Mouse (Mus musculus) spleen, postnatal 14 days (tissue): ENCODE measurements around the gene Tgfb1.

Experiments used
- DNase-seq, 2 experiments: peaks; one replicate each; pipeline ENCODE4 v3.0.0; 2021 to 2022; ENCODE audit warnings: low spot score in 2 of 2

Tgfb1 gene

DNA sequence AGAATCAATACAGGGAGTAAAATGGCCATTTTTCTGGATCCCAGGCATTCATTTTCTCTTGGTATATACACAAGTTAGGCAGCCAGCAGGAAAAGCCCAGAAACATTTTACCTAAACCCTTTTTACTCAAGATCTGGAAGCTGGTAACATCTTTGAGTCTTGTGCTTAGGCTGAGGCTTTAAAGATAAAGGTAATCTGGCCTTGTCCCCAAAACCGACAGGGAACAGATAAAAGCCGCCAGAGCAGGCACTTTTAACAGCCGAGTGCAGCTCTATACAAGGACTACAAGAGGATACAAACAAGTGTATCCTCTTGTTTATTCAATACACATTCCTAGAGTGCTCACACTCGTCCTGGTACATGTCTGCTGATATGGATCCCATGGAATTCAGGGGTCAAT lies 48.2 kb downstream of the Tgfb1 start:
- DNase-seq: no peak

DNA sequence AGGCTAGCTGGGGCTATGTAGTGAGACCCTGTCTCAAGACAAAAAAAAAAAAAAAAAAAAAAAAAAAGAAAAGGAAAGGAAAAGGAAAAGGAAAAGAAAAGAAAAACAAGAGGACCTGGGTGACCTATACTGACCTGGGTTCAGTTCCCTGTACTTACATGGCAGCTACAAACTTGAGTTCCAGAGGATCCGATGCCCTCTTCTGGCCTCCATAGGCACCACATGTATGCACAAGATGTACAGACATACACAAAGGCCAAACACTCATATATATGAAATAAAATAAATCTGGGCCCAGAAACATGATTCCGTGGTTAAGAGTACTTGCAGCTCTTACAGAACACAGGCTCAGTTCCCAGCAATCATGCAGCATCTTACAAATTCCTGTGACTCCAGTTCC lies 50.1 kb downstream of the Tgfb1 start:
- no peak for DNase-seq

DNA sequence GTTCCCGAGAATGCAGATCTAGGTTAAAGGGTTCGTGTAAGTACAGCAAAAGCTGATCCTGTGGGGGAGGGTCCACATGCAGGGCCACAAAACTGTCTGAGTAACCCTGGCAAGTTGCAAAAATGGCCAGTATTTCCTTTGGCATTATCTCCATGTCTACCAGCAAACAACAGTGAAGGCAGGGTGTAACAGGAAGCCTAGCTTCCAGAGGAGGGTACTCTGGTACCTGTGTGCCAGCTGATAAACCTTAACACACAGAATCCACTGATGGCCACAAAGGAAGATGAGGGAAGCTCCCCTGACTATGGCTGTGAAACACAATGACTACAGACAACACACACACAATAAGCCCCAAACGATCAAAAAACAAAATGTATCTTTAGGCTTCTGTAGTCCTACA lies 51.5 kb downstream of the Tgfb1 start:
- no peak for DNase-seq

DNA sequence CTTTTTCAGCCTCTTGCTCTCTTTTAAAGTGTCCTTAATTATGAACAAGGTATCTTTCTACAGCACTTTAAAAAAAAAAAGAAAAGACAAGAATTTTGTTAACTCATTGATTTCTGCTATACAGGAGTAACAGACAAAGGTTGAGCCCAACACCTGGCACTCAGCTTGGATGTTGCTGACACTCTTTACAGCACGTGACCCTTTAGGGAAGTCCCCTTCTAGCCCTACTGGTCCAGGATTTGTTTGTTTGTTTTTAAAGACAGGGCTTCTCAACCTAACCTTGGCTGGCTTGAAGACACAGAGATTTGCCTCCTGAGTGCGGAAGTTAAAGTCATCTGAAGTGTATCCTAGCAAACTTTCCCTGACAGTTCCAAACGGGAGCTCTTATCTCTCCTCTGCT lies 60.0 kb downstream of the Tgfb1 start:
- DNase-seq: no peak

DNA sequence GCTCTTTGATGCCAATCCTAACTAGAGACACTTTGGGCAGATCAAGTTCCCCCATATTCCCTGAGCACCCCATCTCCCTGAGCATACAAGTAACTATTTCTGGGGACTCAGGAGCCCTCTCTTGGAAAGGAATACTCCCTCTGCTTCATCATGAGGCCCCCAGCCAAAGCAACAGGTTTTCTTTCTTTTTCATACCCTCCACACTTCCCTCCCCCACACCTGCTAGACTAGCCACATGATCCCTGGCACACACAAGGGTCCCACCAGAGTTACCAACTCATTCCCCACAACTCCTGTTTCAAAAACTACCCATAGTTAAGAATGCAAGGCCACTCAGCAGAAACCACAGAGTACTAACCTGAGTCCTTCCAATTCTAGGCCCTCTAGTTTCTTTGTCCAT lies 66.3 kb downstream of the Tgfb1 start:
- no peak for DNase-seq

DNA sequence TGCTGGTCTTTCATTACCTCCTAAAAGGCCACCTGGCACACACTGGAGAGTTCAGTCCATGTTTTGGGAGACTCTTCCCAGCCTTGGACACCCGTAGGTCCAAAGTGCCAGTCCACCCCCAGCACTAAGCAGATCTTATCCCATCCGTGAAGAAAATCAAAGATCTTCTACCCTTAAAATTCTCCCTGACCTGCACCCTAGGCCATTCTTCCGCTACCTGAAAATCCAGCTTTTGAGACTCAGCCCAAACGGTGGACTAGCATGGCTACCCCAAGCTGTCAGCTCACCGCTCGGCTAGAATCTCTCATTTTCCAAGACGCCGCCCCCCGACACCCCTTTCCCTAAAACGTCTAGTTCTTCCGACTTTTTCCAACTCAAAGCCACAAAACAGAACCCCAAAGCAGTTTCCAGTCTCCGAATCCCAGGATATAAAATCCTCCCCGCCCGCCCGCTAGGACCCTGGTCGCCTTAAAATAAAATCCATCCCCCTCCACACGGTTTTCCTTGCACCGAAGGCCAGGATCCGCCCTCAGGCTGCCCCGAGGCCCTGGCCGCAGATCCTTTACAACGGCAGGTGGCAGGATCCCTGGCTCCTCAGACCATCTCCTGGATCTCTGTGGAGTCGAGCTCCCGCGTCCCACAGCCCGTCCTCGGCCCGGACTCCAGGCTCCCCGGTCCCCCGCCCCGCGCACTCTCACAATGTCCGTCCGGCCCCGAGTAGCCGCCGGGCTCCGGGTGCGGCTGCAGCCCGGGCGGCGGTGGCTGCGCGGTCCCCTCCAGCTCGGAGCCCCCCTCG lies 67.0 kb downstream of the Tgfb1 start:
- DNase-seq: no peak

DNA sequence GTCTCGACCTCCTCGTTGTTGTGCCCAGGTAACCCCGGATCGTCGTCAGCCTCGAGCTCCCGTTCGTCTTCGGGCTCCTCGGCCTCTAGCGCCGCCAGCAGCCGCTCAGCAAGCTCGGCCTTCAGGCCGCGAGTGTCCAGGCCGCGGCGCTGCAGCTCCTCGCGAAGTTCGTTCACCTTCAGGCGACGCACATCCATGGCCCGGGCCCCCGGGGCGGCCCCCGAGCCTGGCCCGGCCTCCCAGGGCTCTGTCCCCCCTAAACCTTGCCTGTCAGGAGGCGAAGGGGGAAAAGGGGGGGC lies 67.6 kb downstream of the Tgfb1 start:
- no peak for DNase-seq
